In the genomic region with DNA sequence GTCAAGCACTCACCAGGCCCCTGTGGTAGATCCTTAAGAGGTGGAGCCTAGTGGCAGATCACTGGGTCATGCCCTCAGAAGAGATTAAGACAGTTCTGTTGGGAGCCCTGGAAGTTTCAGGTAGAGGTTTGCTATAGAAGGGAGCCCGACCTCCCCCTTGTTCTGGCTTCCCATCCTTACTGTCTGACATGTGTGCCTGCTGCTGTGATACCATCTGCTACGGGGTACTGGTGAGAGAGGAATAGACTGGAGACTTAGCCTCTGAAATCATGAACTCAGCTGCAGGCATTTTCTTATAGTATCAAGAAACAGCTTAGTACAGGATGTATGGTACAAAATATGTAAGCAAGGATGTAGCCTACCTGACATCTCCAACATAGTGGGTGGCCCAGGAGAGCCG, we compare ENCODE assay signal across 19 mouse cellular contexts. TPM values are rescaled to one million over a fixed set of nuclear protein-coding genes. Genes with fewer than 3 reads are reported as not detected.
DNase-seq lines count a peak whose midpoint lies in the region; ATAC-seq lines count a peak whose summit lies in the region.
"Had no signal": no experiment of that assay in that cellular context is flagged by ENCODE, and none has a peak within 500 bp of the region (broad histone marks: within the 10 kb centered on the region; RNA-seq: fewer than 3 reads in every experiment).

No protein-coding gene starts in this region.

- no peaks in the 10 kb centered on the region for H3K9me3 ChIP-seq in forebrain, embryonic 15.5 days
- H3K9me3 ChIP-seq in forebrain, embryonic 12.5 days = no peaks in the 10 kb centered on the region
- H3K9me3 ChIP-seq in forebrain, embryonic 13.5 days (replicated peaks) = no peaks in the 10 kb centered on the region
- H3K9me3 ChIP-seq: embryonic facial prominence, embryonic 13.5 days; heart, embryonic 12.5 days; hindbrain, embryonic 12.5 days had no signal

- H3K4me3 ChIP-seq in forebrain, embryonic 15.5 days = no peak overlapping the region
- no peak overlapping the region for H3K4me3 ChIP-seq in forebrain, embryonic 12.5 days (replicated peaks)
- no peak overlapping the region for H3K4me3 ChIP-seq in forebrain, embryonic 13.5 days
- H3K4me3 ChIP-seq: embryonic facial prominence, embryonic 13.5 days; heart, embryonic 12.5 days; hindbrain, embryonic 12.5 days had no signal

- 81% methylated on average over 3 of the region's 3 CpGs for WGBS in forebrain, embryonic 15.5 days
- WGBS in forebrain, embryonic 12.5 days = 90% methylated on average over 3 of the region's 3 CpGs
- WGBS in forebrain, embryonic 13.5 days = 91% methylated on average over 3 of the region's 3 CpGs

- DNase-seq in cerebellum, adult 18-20 months = peak; percentile 74 to 89
- DNase-seq in cerebellum, adult 9-11 months = peak; percentile 84
- peak; percentile 75 to 77 for DNase-seq in cerebellum, postnatal 36 days
- DNase-seq in layer of hippocampus, adult 8-10 months (ENCODE audit: low spot score in 2 of 2) = no peak
- DNase-seq in gastrocnemius, postnatal 36 days = no peak
- DNase-seq: adrenal gland, postnatal 10 days; gastrocnemius, postnatal 10 days; heart, postnatal 36 days; kidney, adult 8-10 months had no signal

- H3K4me1 ChIP-seq in forebrain, embryonic 15.5 days = peaks cover 39% of the 10 kb centered on the region
- H3K4me1 ChIP-seq in forebrain, embryonic 12.5 days = peaks cover 24% of the 10 kb centered on the region
- H3K4me1 ChIP-seq in forebrain, embryonic 13.5 days = peaks cover 33% of the 10 kb centered on the region

- no peak overlapping the region for H3K9ac ChIP-seq in forebrain, embryonic 15.5 days (replicated peaks)
- no peak overlapping the region for H3K9ac ChIP-seq in forebrain, embryonic 12.5 days
- H3K9ac ChIP-seq in forebrain, embryonic 13.5 days = no peak overlapping the region
- H3K9ac ChIP-seq: embryonic facial prominence, embryonic 13.5 days; heart, embryonic 12.5 days; hindbrain, embryonic 12.5 days had no signal

- ATAC-seq in forebrain, embryonic 15.5 days (replicated peaks) = no peak
- no peak for ATAC-seq in forebrain, embryonic 12.5 days (ENCODE audit: low FRiP score)
- ATAC-seq in forebrain, embryonic 13.5 days = no peak
- ATAC-seq: forebrain, embryonic 16.5 days; hindbrain, embryonic 16.5 days; inflammation-experienced regulatory T-cells, adult 6 months; intestine, postnatal 0 days had no signal

- intact Hi-C loops in gastrocnemius, postnatal 36 days (cut with DNase I) = no loop called here

- H3K4me2 ChIP-seq in forebrain, embryonic 15.5 days (replicated peaks) = peak overlapping the region; percentile 36; the same call in 1 of the 2 replicates
- H3K4me2 ChIP-seq in forebrain, embryonic 12.5 days = no peak overlapping the region
- H3K4me2 ChIP-seq in forebrain, embryonic 13.5 days = no peak overlapping the region
- H3K4me2 ChIP-seq: embryonic facial prominence, embryonic 13.5 days; heart, embryonic 12.5 days; hindbrain, embryonic 12.5 days had no signal

- no peak overlapping the region for H3K27ac ChIP-seq in forebrain, embryonic 15.5 days (replicated peaks)
- H3K27ac ChIP-seq in forebrain, embryonic 12.5 days = no peak overlapping the region
- no peak overlapping the region for H3K27ac ChIP-seq in forebrain, embryonic 13.5 days
- H3K27ac ChIP-seq: embryonic facial prominence, embryonic 13.5 days; hindbrain, embryonic 12.5 days had no signal

- no peaks in the 10 kb centered on the region for H3K27me3 ChIP-seq in forebrain, embryonic 15.5 days
- peaks cover 11% of the 10 kb centered on the region for H3K27me3 ChIP-seq in forebrain, embryonic 12.5 days
- H3K27me3 ChIP-seq in forebrain, embryonic 13.5 days = peaks cover 4% of the 10 kb centered on the region; the same call in 1 of the 2 replicates

- peaks cover 33% of the 10 kb centered on the region for H3K36me3 ChIP-seq in forebrain, embryonic 15.5 days
- H3K36me3 ChIP-seq in forebrain, embryonic 12.5 days (replicated peaks) = 0 out of 2 replicates have a peak, but pooled peaks cover 17% of the 10 kb centered on the region
- H3K36me3 ChIP-seq in forebrain, embryonic 13.5 days (ENCODE audit: poor library complexity, severe bottlenecking) = peaks cover 41% of the 10 kb centered on the region
- H3K36me3 ChIP-seq: heart, embryonic 12.5 days had no signal

RNA-seq across cellular contexts. Expression of a gene that starts 3.6 kb away (rescaled TPM):
- polyA plus RNA-seq in forebrain, embryonic 15.5 days (2015; fragmentation: Nextera tagmentation; extraction: Ambion mirVana) = 13.8 and 14.5 TPM in 2 replicates
- polyA plus RNA-seq in forebrain, embryonic 12.5 days (2016; fragmentation: Nextera tagmentation; extraction: Ambion mirVana) = 7.5 and 8.3 TPM in 2 replicates
- total RNA-seq in layer of hippocampus, adult 8-10 months (2022) = 10 to 100 TPM in 3 of 4 experiments, 1 to 10 TPM in 1; 9.5 to 14.0 (median 13.1) TPM
- total RNA-seq in gastrocnemius, postnatal 36 days (2021) = under 1 TPM; 0.64 to 0.87 TPM
- polyA plus RNA-seq in forebrain, embryonic 13.5 days (2015; fragmentation: Nextera tagmentation; extraction: Ambion mirVana) = 6.9 and 8.5 TPM in 2 replicates

RNA-seq across cellular contexts. Expression of a gene that starts 17.7 kb away (rescaled TPM):
- 186 and 199 TPM in 2 replicates for polyA plus RNA-seq in forebrain, embryonic 15.5 days (2015; fragmentation: Nextera tagmentation; extraction: Ambion mirVana)
- 219 and 234 TPM in 2 replicates for polyA plus RNA-seq in forebrain, embryonic 12.5 days (2016; fragmentation: Nextera tagmentation; extraction: Ambion mirVana)
- total RNA-seq in layer of hippocampus, adult 8-10 months (2022) = 100 to 1,000 TPM in 3 of 4 experiments, 10 to 100 TPM in 1; 85.5 to 112 (median 106) TPM
- total RNA-seq in gastrocnemius, postnatal 36 days (2021) = 10 to 100 TPM; 52.9 to 53.9 TPM
- polyA plus RNA-seq in forebrain, embryonic 13.5 days (2015; fragmentation: Nextera tagmentation; extraction: Ambion mirVana) = 200 and 207 TPM in 2 replicates

RNA-seq across cellular contexts. Expression of a gene that starts 24.1 kb away (rescaled TPM):
- polyA plus RNA-seq in forebrain, embryonic 15.5 days (2015; fragmentation: Nextera tagmentation; extraction: Ambion mirVana) = 230 and 238 TPM in 2 replicates
- polyA plus RNA-seq in forebrain, embryonic 12.5 days (2016; fragmentation: Nextera tagmentation; extraction: Ambion mirVana) = 203 and 210 TPM in 2 replicates
- 100 to 1,000 TPM; 119 to 130 (median 128) TPM for total RNA-seq in layer of hippocampus, adult 8-10 months (2022)
- 100 to 1,000 TPM; 207 to 218 TPM for total RNA-seq in gastrocnemius, postnatal 36 days (2021)
- polyA plus RNA-seq in forebrain, embryonic 13.5 days (2015; fragmentation: Nextera tagmentation; extraction: Ambion mirVana) = 234 and 249 TPM in 2 replicates

Comparison
In these comparisons a context has a peak if more than half of its experiments do, and no peak if none do; other contexts are left out.
1. DNase-seq: peak in cerebellum, adult 18-20 months (2 of 2), cerebellum, adult 9-11 months (single experiment) and cerebellum, postnatal 36 days (2 of 2); none in layer of hippocampus, adult 8-10 months (0 of 2) and gastrocnemius, postnatal 36 days (0 of 2).